In the genomic region with DNA sequence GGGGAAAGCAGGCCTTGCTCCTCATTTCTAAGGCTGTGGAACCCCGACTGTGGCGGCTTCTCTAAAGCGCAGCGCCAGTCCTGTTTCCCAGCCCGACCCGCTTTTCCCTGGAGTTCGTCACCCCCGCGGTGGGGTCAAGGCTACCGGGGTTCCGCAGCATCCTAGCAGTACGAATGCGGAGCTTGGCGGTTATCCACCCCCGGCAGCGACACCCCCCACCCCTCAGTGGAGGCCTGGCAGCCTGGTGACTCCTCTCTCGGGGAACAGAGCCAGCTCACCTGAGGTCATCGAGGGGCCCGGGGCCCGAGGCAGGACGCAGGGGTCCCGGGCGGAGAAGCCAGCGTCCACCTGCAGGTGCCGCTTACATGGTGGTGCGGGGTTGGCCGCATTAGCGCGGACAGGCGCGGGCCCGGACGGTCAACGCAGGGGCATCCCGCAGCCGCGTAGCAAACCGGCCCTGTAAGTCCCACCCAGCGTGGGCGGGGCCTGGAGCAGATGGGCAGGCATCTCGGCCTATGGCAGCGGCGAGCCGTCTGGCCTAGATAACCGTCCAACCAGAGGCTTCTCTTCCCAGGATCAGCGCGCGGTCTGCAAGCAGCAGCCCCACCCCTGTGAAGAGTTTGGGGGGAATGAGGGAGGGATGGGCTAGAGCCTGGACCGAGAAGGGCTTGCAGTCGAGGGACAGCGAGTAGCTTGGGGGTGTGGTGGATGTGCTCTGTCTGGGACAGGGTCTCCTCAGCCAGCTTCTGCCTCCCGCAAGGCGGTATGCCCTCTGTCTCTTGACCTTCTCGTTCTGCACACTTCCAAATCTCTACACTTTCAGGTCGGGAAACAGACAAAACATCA, we compare ENCODE assay signal across 7 mouse cellular contexts. TPM values are rescaled to one million over a fixed set of nuclear protein-coding genes. Genes with fewer than 3 reads are reported as not detected.
DNase-seq lines count a peak whose midpoint lies in the region; ATAC-seq lines count a peak whose summit lies in the region.

TSS of gene Abhd8 (minus strand) at position 468 of the 846 bp plus-strand sequence.

- under 1% methylated on average over 55 of the region's 55 CpGs for WGBS in embryonic facial prominence, embryonic 12.5 days
- under 1% methylated on average over 55 of the region's 55 CpGs for WGBS in limb, embryonic 13.5 days
- under 1% methylated on average over 55 of the region's 55 CpGs for WGBS in midbrain, embryonic 16.5 days

- peak within 1 kb of the TSS; percentile 79 for H3K4me2 ChIP-seq in embryonic facial prominence, embryonic 12.5 days (replicated peaks)
- peak within 1 kb of the TSS; percentile 92 for H3K4me2 ChIP-seq in limb, embryonic 13.5 days (replicated peaks)
- H3K4me2 ChIP-seq in midbrain, embryonic 16.5 days (ENCODE audit: low read length): peak within 1 kb of the TSS; percentile 82

- DNase-seq in adrenal gland, postnatal 25 days: peak; percentile 98
- DNase-seq in heart, adult 18-20 months: peak; percentile 98 to 99
- peak; percentile 96 to 98 for DNase-seq in kidney, adult 8-10 months
- DNase-seq in spleen, postnatal 10 days (ENCODE audit: low spot score in 2 of 2): peak; percentile 98 to 99

- H3K36me3 ChIP-seq in embryonic facial prominence, embryonic 12.5 days: peaks cover 31% of the 10 kb centered on the region
- H3K36me3 ChIP-seq in limb, embryonic 13.5 days: peaks cover 32% of the 10 kb centered on the region
- peaks cover 11% of the 10 kb centered on the region for H3K36me3 ChIP-seq in midbrain, embryonic 16.5 days (ENCODE audit: control insufficient read depth, insufficient read depth, low read length)

- H3K27ac ChIP-seq in embryonic facial prominence, embryonic 12.5 days: peak within 1 kb of the TSS; percentile 74
- H3K27ac ChIP-seq in limb, embryonic 13.5 days: peak within 1 kb of the TSS; percentile 80
- peak within 1 kb of the TSS; percentile 86 for H3K27ac ChIP-seq in midbrain, embryonic 16.5 days (ENCODE audit: low read length)

- peak; percentile 86 for ATAC-seq in embryonic facial prominence, embryonic 12.5 days (ENCODE audit: insufficient number of reproducible peaks, insufficient read depth, low FRiP score, low TSS enrichment)
- peak; percentile 89 for ATAC-seq in limb, embryonic 13.5 days (ENCODE audit: low FRiP score, low read depth)
- peak; percentile 83 for ATAC-seq in midbrain, embryonic 16.5 days

- H3K4me1 ChIP-seq in embryonic facial prominence, embryonic 12.5 days: peaks cover 30% of the 10 kb centered on the region
- H3K4me1 ChIP-seq in limb, embryonic 13.5 days: peaks cover 35% of the 10 kb centered on the region
- H3K4me1 ChIP-seq in midbrain, embryonic 16.5 days (ENCODE audit: control insufficient read depth, insufficient read depth, low read length): peaks cover 38% of the 10 kb centered on the region

- no peaks in the 10 kb centered on the region for H3K9me3 ChIP-seq in embryonic facial prominence, embryonic 12.5 days
- no peaks in the 10 kb centered on the region for H3K9me3 ChIP-seq in limb, embryonic 13.5 days
- no peaks in the 10 kb centered on the region for H3K9me3 ChIP-seq in midbrain, embryonic 16.5 days (replicated peaks; ENCODE audit: control insufficient read depth, low read length, poor library complexity, severe bottlenecking)

- peak within 1 kb of the TSS; percentile 93 for H3K4me3 ChIP-seq in embryonic facial prominence, embryonic 12.5 days
- peak within 1 kb of the TSS; percentile 87 for H3K4me3 ChIP-seq in limb, embryonic 13.5 days
- H3K4me3 ChIP-seq in midbrain, embryonic 16.5 days (ENCODE audit: low read depth, low read length): peak within 1 kb of the TSS; percentile 89

- no peaks in the 10 kb centered on the region for H3K27me3 ChIP-seq in embryonic facial prominence, embryonic 12.5 days
- H3K27me3 ChIP-seq in limb, embryonic 13.5 days: no peaks in the 10 kb centered on the region
- H3K27me3 ChIP-seq in midbrain, embryonic 16.5 days (ENCODE audit: control insufficient read depth, insufficient read depth, low read depth, low read length): no peaks in the 10 kb centered on the region

- peak within 1 kb of the TSS; percentile 82 for H3K9ac ChIP-seq in embryonic facial prominence, embryonic 12.5 days
- H3K9ac ChIP-seq in limb, embryonic 13.5 days: peak within 1 kb of the TSS; percentile 88
- peak within 1 kb of the TSS; percentile 93 for H3K9ac ChIP-seq in midbrain, embryonic 16.5 days (ENCODE audit: low read depth, low read length)

RNA-seq across cellular contexts. Expression of gene Abhd8, which starts in this region (rescaled TPM):
- total RNA-seq in adrenal gland, postnatal 25 days (2021): 63.0 and 82.8 TPM in 2 replicates
- 89.4 and 92.7 TPM in 2 replicates for polyA plus RNA-seq in embryonic facial prominence, embryonic 12.5 days (2016; fragmentation: Nextera tagmentation; extraction: Ambion mirVana)
- total RNA-seq in heart, adult 18-20 months (2021): 10 to 100 TPM; 23.8 to 26.6 TPM
- 75.2 and 75.7 TPM in 2 replicates for polyA plus RNA-seq in limb, embryonic 13.5 days (2015; fragmentation: Nextera tagmentation; extraction: Ambion mirVana)
- 176 TPM in 2 replicates for polyA plus RNA-seq in midbrain, embryonic 16.5 days (2015; fragmentation: Nextera tagmentation; extraction: Ambion mirVana)

Comparison
In these comparisons a context has a peak if more than half of its experiments do, and no peak if none do; other contexts are left out.
1. Peak in every context shown above with its lines: DNase-seq, ATAC-seq, H3K4me3 ChIP-seq and H3K27ac ChIP-seq.